Mouse (Mus musculus) bone marrow macrophage, adult 2 months (primary cell): ENCODE results near the gene Zfp706.

Experiments used
- CTCF ChIP-seq: IDR thresholded peaks from 2 replicates; pipeline ENCODE4 v1.5.1; 2012; ENCODE audit warnings: low read depth, mild to moderate bottlenecking, low read length, moderate library complexity
- POLR2A ChIP-seq: IDR thresholded peaks from 2 replicates; pipeline ENCODE4 v1.6.1; 2012; ENCODE audit warnings: mild to moderate bottlenecking, low read depth, low read length, borderline replicate concordance

DNA sequence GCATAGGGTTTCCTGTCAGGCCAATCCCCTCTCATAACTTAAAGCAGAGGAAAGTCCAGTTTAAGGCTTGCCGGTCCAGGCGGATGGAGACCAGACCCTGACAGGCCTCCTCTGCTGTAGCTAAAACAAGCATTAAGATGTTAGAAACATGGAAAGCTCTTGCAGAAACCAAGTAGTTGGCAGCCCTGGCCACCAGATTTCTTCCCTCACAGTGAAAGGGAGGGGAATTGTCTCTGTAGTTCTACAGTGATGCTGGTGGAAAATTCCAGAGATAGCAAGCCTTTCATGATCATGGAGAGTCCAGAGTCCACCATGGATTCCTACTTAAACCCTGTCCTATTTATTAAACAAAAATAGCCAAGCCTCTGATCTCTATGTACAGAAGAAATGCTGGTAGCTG is 57.3 kb downstream of the Zfp706 start:
- TF ChIP-seq CTCF (no peak), POLR2A (no peak)
